Mouse (Mus musculus) layer of hippocampus, postnatal 10 days (tissue): ENCODE measurements around the gene Ppig. TPM values are rescaled to one million over a fixed set of nuclear protein-coding genes. Genes with fewer than 3 reads are reported as not detected.
"Not testable (repeated sequence)": the region's sequence is repeated elsewhere in the genome, so short reads cannot be mapped to it uniquely, and the experiment has no call there.

Experiments
- DNase-seq, 2 experiments: peaks; one replicate each; pipeline ENCODE4 v3.0.0; 2021; ENCODE audit warnings: low spot score in 2 of 2
- long read RNA-seq: library from polyadenylated mRNA; stranded (forward); transcript quantifications from one replicate; pipeline ENCODE4 v2.0.0, GENCODE M21; 2023
- total RNA-seq, 2 experiments: library from RNA; stranded (reverse); gene quantifications; 2 replicates each; pipeline ENCODE4 v1.2.3; 2021

Ppig gene
- total RNA-seq: 10 to 100 TPM; 56.8 to 65.8 TPM
- long read RNA-seq, full-length matches to known transcripts: 9 of 16 reads
- long read RNA-seq, partial matches to known transcripts: 1 of 16 reads
- long read RNA-seq, other reads (novel, unspliced or antisense): 6 of 16 reads

- DNase-seq: peak in 1 of 2 experiments; percentile 14
Observed at GRCm38 (mm10) chr2:69722273-69722649, at the start of gene Ppig. Gene Ppig, plus strand, starts transcription at chr2:69722545.

- DNase-seq: no peak
Observed at GRCm38 (mm10) chr2:69673723-69674122, 48.6 kb upstream of the Ppig start.

GRCm38 (mm10) chr2:69675266-69675665 lies 47.1 kb upstream of the Ppig start:
- DNase-seq: no peak

GRCm38 (mm10) chr2:69676713-69677112 lies 45.6 kb upstream of the Ppig start:
- DNase-seq: no peak

DNA sequence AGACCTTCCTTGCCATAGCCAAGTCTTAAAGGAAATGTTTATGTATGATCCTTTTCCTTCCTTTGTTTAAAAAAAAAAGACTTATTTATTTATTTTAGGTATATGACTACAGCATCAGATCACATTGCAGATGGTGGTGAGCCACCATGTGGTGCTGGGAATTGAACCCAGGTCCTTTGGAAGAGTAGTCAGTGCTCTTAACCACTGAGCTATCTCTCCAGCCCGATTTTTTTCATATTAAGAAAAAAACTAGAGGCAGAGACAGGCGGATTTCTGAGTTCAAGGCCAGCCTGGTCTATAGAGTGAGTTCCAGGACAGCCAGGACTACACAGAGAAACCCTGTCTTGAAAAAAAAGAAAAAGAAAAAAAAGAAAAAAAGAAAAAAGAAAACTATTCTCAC lies 45.1 kb upstream of the Ppig start:
- DNase-seq: not testable (repeated sequence)

GRCm38 (mm10) chr2:69679990-69680389 lies 42.4 kb upstream of the Ppig start:
- DNase-seq: no peak

DNA sequence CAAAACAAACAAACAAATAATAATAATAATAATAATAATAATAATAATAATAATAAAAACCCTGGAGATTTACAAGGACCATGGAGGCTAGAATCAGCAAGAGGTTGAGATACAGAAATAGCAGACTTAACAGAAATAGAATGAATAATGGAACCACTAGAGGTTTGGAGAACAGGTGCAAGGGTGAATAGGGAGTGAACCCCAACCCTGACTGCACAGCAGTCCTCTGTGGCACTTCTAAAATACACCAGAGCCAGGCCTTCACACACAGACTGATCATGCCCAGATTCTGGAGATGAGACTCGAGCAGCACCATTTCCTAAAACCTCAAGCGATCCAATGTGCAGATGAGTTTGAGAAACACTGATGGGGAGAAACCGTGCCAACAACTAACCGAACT lies 40.4 kb upstream of the Ppig start:
- no peak for DNase-seq

- no peak for DNase-seq
Observed at GRCm38 (mm10) chr2:69683036-69683805, 39.1 kb upstream of the Ppig start.

DNA sequence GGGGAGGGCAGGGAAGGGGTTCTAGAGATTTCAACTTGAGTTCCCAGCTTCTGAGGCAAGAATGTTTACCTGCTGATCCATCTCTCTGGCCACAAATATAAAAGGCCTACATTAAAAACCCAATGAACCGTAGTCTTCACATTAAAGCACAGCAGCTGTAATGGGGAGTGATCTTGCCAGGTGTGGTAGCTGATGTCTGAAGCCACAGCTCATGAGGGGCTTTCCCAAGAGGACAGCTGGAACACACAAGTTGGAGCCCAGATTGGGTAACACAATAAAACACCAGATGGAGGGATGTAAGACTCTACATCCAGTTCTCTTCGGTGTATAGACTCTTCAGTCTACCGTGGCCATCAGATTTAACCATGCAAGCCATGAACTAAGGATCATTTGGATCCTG lies 37.9 kb upstream of the Ppig start:
- no peak for DNase-seq

DNA sequence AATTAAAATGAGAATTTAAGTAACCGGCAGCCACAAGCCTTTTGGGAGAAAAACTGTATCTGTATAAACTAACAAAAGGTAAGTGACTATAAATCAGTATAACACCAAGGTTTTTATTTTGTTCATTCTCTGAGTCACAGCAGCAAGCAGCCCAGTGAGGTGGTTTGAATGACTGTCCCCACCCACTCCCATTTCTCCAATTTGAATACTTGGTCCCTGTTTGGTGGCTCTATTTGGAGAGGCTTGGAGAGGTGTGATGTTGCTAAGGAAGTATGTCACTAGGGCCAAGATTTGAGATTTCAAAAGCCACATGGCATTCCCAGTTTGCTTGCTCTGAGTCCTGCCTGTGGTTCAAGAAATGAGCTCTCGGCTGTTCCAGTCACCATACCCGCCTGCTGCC lies 32.1 kb upstream of the Ppig start:
- DNase-seq: no peak

DNA sequence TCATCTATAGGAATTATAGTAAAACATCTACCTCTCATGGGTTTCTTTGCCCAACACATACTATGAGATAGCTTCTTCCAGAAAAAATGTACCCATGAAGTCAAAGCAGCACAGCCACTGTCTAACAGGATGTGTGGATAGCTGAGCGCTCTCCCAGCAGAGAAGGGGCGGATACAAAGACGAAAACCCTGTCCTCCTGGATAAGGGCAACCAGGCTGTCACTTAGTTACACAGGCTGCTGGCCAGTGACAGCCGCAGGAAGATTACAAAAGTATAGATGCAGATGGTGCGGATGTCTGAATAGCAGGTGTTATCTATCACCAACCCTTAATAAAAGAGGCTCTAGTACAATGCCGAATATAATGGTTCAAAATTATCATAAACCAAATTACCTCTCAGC lies 31.5 kb upstream of the Ppig start:
- no peak for DNase-seq

- no peak for DNase-seq
Observed at GRCm38 (mm10) chr2:69693501-69693900, 28.8 kb upstream of the Ppig start.

DNA sequence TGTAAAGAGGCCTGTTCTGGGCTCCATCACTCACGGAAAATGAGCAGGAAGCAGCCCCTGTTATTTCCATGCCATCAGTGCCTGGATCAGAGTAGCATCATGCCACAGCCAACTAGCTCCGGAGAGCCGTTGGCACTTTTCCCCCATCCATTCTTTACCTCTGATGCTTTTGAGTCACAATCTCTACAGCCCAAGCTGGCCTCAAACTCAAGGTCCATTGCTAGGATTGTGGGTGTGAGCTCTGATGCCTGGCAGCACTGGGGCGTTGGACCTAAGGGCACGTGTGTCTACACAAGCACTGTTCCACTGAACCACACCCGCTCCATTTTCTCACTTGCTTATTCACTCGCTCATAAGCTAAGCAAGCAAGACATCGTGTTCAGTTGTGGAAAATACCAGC lies 21.9 kb upstream of the Ppig start:
- DNase-seq: no peak

DNA sequence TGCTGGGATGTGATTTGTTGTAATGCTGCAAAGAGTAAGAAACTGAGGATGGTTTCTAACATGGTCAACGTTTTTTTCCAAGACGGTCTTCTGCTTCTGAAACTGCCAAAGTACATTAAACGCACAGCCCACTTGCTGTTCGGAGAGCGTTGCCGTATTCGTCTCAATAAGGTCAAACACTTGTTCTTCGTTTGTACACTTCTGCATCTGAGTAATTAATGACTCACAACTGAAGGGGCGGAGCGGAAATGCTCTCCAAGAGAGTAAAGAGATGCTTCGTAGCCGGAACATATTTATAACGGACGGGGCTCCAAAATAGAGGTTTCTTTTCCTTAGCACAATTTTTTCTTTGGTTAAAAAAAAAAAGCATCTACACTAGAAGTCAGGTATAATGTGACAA lies 10.2 kb upstream of the Ppig start:
- peak; percentile 7 to 15 for DNase-seq

- peak; percentile 78 to 85 for DNase-seq
Observed at GRCm38 (mm10) chr2:69712981-69713625, 9.2 kb upstream of the Ppig start, which contains the start of gene Fastkd1. Gene Fastkd1, minus strand, starts transcription at chr2:69713516.

DNA sequence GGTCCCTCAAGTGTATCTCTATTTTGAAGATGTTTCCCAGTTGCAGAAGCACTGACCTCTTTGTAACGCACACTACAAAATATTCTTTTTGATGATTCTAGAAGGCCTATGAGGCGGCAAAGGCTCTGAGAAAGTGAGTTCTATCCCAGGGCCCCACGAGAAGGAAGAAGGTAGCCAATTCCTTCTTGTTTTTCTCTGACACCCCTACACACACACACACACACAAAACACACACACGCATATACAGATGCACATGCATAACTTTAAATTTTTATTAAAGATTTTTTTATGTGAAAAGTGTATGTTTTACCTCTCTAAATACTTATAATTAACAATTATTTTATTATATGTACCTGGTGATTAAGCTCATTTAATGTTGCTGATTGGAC lies 8.7 kb upstream of the Ppig start:
- DNase-seq: no peak

DNA sequence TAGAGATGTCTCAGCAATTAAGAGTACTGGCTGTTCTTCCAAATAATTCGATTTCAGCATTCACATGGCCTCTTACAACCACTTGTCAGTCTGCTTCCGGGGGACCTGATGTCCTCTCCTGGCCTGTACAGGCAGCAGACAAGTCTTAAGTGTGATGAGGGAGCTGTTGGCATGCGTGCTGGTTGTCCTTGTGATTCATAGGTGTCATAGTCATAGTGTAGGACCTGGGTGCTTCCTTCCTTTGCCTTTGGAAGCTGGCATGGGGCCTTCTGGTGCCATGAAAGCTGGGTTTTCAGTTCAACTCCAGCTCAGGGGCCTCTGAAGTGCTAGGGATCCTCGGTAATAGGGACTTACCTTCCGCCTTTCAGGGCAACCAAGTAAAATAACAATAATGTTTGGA lies 8.2 kb upstream of the Ppig start:
- DNase-seq: no peak

DNA sequence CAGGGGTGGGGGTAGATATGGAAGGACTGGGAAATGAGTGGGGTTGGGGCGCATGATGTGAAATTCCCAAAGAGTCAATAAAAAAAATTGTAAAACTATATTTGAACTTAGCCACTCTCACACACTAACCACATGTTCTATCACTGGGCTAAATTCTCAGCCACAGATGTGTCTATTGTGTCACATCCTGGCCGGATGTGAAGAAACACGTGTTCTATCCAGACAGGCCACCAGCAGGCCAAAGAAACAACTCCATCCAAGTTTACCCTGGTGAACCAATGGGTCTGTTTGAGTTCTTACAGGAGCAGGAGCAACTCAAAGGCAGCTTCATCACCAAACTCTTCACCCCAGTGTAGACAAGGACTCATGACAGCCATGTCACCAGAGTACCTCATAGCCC lies 5.9 kb upstream of the Ppig start:
- no peak for DNase-seq

- DNase-seq: no peak
Observed at GRCm38 (mm10) chr2:69719121-69719520, 3.2 kb upstream of the Ppig start.

DNA sequence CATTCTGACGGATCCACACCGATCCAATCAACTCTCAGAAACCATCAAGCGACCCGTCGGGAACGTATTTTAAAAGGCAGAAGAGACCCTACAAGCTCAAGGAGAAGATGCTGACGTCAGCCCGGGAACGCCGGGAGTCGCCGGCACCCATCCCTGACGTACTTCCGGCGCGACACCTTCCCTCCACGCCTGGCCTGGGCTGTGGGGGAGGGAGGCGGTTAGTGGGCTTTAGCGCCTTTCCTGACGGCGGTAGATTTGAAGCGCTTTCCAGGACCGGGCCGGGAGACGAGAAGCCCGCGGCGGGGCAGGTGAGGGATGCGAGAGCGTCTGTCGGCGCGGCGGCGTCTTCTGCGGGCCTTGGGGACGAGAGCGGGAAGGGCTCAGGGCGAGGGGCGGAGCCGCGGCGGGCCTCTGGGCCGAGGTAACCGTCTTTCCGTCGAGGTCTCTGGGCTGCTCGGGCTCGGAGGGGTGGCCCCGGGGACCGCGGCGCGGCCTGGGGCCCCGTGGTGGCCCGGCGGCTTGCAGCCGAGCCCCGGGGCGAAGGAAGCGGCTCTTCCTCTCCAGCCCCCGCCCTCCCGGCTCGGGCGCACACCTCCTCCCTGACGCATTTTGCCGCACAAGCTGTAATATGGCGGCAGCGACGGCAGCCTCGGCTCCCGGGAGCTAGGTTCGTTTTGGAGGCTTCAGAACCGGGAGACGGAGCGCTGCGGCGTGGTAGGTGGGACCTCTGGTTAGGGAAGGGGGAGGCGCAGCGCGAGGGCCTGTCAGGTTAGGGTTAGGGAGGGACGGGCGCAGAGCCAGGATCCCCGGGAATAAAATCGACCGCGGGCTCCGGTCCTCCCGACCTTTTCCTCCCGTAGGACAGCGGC lies 539 bp downstream of the Ppig start:
- DNase-seq: peak; percentile 95 to 96

GRCm38 (mm10) chr2:69723519-69723825 lies 1.1 kb downstream of the Ppig start:
- DNase-seq: no peak

DNA sequence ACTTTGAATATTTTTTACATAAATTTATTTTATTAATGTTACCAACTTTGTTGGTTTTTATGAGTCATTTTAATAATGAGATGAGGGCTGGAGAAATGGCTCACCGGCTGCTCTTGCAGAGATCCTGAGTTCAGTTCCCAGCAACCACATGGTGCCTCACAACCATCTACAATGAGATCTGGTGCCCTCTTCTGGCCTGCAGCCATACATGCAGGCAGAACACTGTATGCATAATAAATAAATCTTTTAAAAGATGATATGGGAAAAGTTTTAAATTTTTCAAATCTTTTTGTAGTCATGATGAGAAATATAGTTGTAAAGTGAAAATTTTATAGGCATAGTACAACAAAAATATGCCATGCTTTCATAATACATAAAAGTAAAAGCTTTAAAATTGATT lies 22.7 kb downstream of the Ppig start:
- DNase-seq: no peak
